Mouse (Mus musculus): ENCODE data around the gene Eya2. TPM values are rescaled to one million over a fixed set of nuclear protein-coding genes. Genes with fewer than 3 reads are reported as not detected.
"Not testable (repeated sequence)": the region's sequence is repeated elsewhere in the genome, so short reads cannot be mapped to it uniquely, and the experiment has no call there.

Eya2 gene
- total RNA-seq, 2 experiments from 2014 or later = 1.5 to 2.7 TPM

DNA sequence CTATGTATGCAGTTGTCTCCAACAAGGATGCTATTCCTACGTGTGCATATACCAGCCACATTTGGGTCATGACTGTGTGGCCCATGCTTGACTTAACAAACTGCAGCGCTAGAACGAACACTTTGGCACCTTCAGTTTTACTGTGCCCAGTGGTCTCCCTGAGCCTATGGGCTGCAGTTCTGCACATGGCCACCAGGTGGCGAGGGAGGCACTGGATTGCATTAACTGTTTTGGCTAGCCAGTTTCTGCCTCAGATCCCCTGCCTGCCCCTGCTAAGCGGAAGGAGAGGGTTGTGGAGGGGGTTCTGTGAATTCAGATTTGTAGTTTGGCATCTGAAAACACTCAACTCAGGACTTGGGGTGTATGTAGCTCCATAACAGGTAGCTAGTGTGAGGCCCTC, 187.5 kb downstream of the Eya2 start:
- peak; percentile 91 for DNase-seq

DNA sequence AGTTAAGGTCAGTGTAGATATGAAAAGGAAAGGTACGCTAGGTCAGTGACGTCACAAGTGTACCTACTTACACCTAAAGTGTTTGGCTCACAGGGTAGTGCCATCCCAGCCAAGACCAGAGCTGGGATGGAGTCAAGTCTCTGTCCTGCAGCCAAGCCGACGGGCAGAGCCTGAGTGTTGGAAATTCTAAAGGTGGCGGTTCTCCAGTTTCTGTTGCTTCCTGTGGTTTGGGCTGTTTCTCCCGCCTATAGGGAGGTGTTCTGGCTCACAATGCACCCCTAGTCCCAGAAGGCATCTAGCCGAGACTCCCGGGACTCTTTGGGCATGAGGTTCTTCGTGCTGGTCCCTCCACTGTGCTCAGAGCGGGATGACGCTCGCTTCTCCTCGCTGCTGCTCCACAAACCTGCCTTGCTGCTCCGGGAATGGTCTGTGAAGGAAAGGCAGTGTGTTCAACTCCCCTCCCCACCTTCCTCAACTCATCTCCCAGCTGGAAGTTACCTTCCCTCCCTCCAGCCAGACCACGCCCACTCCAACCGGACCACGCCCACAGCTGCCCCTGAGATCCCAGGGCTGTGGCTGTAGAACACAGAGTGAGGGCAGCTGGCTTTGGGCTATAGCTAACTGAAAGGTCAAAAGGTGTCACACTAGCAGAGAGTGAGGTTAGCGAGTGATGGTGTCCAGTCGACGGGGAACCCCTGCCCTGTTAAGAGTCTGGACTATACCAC, 190.6 kb downstream of the Eya2 start:
- DNase-seq = no peak

DNA sequence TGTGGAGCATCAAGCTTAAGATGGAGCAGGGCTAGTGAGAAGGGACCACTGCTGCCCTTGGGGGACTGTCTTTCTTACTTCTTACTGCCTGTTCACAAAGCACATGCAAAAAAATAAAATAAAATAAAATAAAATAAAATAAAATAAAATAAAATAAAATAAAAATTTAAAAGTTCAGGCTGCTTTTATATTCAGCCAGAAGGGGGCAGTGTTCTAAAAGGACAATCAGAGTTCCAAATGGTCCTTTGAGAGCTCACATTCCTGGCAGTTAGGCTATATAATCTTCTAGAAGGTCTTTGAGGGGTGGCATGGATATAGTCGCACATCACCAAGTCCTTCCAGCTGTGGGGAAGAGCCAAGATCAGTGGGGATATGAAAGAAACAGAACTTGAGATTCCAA, 191.6 kb downstream of the Eya2 start:
- no peak for DNase-seq

DNA sequence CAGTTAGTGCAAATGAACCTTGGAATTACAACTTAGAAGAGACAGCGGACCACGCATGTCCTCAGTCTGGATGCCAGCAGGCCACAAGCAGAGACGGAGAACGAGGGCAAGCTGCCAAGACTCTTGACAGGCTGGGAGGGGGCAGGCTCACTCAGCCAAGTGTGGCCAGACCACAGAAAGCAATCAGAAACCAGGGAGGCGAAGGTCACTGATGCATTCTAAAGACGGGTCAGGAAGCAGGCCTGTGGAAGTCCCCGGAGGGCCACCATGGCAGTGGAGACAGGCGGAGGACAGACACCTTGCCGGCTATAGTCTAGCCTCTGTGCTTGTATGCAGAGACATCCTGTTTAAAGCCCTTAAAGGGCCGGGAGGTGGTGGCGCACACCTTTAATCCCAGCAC, 193.2 kb downstream of the Eya2 start:
- peak; percentile 93 for DNase-seq

DNA sequence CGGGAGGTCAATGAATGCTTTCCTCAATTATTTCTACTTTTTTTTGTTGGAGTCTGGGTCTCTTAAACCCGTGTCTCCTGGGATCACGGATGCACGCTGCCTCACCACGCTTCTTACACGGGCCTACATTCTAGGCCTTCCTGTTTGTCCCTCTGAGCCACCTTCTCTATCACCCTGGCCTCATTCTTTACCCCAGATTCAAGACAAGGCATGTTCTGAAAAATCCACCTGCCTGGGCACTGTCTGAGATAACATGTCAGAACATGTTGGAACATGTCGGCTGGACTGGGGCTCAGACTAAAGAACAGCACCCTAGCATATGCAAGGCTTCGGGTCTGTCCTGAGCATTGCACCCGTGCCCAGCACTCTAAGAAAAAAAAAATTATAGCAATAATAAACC, 194.0 kb downstream of the Eya2 start:
- DNase-seq = no peak

DNA sequence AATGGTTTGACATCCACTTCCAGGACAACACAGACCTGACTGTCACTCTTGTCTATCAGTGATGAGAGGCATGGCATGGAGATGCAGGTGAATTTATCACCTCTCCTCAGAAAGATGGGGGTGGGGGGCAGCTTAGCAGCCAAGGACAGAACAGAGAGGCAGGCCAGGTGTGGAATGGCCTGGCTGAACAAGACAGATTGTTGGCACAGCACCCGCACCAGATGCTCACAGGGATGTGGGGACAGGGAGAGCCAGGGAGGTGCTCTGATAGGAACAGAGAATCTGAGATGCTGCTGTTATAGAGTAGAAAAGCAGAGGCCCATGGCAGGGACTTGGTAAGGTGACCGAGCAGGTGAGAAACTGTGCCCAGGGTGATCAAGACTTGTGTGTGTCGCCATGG, 194.8 kb downstream of the Eya2 start:
- DNase-seq = no peak

DNA sequence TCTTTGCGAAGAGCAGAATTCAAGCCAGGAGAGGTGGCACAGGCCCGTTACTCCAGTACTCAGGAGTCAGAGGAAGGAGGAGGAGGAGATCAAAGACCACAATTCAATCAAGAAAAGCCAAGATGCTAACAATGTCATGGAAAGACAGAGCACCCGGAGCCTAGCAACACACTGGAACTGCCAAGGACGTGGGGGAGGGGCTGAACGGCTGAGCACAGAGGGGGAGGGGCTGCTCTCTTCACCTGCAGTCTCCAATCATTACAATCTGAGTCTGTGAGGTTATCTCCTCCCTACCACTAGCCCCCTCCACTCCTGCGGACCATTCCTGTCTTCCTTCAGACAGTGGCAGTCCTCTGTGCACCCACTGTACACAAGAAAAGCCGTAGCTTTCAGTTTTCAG, 196.2 kb downstream of the Eya2 start:
- DNase-seq = no peak

DNA sequence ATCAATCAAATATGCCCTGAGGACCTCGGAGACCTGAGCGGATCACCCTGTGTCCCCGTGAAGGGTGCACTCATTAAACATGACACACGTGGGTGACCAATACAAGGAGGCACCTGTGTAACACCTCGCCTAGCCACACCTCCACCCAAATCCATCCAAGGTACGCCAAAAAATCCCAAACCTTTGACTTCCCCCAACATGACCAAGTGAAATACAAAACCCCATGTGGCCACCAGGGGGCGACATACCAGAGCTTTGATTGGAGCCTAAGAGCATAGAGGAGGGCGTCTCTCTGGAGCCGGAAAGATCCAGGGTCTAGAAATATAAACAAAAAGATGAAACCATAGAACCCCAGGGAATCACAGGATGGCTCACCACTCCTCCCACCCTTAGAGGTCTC, 196.8 kb downstream of the Eya2 start:
- DNase-seq = peak; percentile 76

DNA sequence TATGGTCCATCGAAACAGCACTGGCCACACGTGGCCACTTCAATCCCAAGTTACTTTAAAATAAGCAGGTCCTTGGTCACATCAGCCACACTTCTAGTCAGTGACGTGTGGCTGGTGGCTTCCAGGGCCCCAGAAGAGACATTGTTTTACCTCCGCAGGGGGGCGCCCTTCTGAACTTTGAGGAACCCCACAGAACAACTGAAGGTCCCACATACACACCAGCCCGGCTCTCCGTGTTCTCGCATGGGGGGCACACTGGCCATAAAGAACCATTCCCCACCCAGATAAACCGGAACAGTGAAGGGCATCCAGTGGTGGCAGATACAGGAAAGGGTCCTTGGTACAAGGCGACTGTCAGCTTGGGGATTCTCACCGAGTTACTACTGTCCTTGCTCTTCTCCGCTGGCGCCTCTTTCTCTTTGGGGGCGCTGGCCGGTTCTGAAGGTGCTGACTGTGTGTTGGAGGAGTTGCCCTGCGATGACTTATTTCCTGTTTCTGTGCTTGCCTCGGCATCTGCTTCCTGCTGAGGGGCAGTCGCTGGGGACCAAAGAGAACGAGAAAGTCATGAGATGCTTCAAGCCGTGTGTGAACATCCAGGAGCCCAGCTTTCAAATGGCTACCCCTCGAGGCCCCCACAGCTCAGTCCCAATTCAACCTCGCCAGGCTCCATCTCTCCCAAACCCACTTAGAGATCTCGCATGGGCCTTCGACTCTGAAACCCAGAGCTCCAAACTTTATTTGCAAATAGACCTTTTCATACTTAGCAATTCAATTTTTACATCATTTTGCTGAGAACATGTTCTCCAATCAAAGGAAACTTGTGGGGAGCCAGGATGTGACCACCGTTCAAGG, 197.8 kb downstream of the Eya2 start:
- no peak for DNase-seq

DNA sequence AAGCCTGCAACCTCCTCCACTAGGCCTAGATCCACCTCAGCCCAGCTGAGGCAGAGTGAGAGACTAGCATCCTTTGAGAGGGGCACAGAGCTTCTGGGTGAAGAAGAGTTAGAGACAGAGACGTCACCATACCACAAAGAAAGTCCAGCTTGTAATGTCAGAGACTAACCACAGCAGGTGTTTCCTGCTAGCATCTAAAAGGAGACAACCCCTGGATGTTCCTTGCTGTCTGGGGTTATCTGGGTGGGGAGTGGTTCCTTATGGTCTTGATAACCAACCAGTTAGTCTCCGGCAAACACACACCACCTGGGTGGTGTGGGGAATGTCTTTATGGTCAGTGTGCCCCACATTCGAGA, 198.4 kb downstream of the Eya2 start:
- no peak for DNase-seq

DNA sequence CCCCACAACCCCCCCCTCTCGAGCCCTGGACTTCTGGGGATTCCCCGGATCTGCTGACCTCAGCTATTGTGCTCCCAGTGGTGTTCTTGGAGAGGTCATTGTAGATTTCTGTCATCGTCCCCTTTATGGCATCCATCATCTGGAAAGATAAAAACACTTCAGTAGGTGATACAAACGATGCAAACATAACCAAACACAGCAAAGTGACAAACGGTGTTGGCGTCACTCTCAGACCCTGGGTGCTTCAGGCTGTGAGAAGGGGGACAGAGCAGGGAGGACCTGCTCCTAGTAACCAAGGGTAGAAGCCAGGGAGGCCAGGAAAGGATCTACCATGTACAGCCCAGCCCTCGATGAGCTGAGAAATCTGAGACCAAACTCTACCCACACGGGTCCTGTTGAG, 203.0 kb downstream of the Eya2 start:
- no peak for DNase-seq

DNA sequence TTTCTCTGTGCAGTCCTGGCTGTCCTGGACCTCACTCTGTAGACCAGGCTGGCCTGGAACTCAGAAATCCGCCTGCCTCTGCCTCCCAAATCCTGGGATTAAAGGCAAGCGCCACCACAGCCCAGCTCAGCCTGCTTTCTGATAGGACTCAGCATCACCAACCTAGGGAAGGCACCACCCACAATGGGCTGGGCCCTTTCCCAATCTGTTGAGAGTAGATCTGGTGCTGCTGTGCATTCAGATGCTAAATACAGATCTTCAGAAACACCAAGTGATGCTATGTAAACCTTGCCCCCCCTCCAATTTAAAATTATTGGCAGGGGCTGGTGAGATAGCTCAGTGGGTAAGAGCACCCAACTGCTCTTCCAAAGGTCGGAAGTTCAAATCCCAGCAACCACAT, 205.3 kb downstream of the Eya2 start:
- not testable (repeated sequence) for DNase-seq

DNA sequence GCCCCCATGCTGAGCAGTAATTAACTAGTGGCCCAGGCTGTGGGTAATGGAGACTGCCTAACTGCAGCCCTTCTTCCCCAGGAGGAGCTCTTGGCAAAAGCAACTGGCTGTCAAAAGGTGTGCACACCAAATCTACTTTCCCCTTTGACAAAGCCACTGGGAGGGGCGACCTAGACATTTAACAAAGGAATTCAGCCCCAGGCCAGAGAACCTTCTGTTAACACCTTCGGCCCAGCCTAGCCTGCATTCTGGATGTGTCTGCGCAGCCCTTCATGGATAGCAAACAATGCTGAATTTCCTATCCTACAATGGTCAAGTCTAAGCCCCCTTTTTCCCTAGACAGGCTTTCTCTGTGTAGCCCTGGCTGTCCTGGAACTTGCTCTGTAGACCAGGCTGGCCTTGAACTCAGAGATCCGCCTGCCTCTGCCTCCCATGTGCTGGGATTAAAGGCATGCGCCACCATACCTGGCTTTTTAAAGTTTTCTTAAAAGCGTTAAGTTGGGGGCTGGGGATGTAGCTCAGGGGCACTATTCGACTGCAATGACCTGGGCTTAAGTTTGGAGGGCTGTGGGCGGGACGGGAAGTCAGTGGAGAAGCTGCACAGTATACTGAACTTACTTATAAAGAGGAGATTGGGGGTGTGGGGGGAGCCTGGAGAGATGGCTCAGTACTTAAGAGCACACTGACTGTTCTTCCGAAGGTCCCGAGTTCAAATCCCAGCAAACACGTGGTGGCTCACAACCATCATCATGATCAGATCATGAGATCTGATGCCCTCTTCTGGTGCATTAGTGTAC, 213.5 kb downstream of the Eya2 start:
- DNase-seq = no peak

DNA sequence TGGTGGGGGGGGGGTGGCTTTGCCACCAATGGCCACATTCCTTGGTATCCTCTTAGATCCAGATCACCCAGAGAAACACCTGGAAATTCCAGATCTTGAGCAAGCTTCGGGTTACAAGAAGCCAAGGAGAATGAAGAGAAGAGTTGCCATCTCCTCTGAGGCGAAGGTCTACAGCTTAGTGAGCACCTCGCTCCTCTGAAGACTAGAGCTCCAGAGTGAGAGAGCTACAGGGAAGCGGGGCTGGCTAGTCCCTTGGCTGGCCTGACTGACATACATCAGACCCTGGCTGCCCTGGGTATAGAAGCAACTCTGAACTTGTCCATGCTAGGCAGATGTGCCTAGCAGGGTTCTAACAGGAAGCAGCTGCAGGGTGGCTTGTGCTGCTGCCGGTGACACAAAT, 214.3 kb downstream of the Eya2 start:
- no peak for DNase-seq

DNA sequence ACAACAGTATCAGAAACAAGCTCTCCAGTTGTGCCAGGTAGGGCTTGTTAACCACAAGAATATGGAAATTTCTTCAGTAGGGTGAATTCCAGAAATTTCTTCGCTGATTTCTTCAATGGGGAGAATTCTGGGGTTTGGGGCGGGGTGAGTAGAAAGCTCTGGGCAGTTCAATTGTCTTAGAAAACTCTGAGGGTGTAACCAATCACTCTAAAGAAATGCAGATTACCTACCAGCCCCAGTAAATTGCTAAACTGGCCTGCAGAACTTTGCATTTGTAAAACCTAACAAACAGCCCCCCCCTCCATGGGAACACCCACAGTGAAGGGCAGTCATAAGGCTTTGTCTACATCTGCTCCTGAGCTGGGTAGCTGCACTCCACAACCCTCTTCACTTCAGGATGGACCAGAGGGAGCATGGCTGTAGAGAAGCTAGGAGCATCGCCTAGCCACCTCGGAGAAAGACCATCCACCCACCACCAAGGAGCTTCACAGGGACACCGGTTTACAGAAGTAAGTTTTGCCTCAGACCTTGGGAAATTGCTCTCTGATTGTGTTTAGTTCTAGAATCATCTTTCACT, 215.2 kb downstream of the Eya2 start:
- no peak for DNase-seq

DNA sequence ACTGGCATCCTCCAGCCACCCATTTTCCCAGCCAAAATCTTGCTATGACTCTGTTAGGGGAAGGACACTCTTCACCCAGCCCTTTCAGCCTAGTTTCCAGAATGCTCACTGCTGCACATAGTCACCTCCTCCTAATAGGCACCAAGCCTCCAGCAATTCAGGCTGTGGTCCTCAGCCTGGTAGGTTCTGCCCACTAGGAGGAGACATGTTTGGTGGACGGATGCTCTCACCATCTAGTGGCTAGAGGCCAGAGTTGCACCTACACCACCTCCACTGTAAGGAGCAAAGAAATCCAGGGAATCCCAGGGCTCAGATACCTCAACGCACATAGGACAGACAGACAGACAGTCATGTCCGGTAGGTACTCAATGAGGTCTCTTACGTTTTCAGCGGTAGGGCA, 216.7 kb downstream of the Eya2 start:
- peak; percentile 81 for DNase-seq

DNA sequence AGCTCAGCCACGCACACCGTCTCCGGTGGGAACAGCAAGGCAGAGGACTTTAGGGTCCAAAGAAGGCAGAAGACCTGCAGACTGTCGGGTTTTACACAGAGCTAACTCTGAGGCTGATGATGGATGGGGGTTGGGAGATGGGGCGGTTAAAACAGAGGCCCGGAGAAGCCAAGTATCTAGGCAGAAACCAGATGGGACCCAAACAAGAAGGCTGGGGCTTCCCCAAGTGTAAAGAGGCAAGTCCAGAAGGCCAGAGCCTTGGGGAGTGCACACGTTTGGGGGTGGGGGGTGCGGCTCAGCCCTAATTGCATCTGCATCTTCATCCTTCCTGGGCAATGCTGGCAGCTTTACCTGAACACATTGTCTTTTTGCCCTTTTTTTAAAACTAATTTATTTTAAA, 218.1 kb downstream of the Eya2 start:
- DNase-seq = no peak

DNA sequence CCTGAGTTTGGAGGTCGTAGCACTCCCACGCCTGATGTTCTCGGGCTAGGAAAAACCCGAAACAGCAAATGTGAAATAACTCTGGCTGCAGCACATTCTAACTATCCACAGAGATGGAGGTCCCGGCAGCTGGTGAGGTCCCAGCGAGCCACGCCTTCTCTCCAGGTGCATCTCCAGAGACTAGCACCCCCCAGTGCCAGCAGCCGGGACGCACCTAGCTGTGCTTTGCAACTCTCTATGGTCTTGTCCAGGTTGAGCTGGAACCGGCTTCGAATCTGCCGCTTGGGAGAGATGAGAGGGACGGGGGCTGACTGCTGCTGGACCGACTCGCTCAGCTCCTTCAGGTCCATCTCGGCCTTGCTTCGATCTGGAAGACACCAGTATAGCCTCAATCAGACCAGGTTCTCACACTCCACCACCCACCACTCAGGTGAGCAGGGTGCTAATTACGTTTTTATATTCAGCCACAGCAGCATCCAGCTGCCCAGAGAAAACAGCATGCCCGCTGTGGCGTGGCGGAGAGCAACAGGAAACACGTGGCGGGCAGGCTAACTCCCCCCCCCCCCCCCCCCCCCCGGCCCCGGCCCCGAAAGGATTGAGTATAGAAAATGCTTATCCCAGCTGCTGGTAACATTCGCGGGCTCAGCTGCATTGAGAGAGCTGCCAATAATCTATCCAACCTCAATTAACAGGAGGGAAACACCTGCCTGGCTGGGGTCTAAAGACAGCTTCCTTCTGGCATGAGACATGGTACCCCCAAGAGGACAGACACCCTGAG, 220.5 kb downstream of the Eya2 start:
- DNase-seq = no peak

DNA sequence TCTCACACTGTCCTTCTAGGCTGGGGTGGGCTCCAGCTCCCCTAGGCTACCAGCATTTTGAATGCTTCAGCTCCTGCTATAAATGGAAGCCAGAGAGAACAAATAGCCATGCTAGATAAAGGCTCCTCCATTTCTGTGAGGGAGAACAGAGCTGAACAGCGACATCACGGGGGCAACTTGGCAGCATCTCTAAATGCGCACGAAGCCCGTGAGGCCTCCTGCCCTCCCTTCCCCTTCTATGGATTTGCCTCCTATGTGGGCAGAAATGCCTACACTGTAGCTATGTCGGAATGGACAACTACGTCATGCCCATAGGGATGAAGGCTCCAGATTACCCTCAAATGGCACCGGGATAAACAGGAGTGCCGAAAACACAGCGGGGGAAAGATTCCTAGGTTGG, 222.6 kb downstream of the Eya2 start:
- DNase-seq = peak; percentile 38

DNA sequence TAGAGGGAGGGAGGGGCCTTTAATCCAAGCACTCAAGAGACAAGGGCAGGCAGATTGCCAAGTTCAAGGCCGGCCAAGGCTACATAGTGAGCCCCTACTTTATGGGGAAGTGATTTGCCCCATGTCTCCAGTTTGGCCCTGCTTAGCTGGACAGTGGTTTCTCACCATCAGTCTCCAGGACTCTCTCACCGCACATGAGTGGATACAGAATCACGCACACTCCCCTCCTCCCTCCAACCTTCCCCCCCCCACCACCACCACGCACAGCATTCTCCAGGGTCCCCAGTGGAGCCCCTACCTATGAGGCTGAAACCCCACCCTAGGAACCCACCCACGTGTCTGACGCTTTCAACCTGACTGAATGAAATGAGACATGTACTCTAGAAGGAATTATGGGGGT, 223.7 kb downstream of the Eya2 start:
- no peak for DNase-seq

DNA sequence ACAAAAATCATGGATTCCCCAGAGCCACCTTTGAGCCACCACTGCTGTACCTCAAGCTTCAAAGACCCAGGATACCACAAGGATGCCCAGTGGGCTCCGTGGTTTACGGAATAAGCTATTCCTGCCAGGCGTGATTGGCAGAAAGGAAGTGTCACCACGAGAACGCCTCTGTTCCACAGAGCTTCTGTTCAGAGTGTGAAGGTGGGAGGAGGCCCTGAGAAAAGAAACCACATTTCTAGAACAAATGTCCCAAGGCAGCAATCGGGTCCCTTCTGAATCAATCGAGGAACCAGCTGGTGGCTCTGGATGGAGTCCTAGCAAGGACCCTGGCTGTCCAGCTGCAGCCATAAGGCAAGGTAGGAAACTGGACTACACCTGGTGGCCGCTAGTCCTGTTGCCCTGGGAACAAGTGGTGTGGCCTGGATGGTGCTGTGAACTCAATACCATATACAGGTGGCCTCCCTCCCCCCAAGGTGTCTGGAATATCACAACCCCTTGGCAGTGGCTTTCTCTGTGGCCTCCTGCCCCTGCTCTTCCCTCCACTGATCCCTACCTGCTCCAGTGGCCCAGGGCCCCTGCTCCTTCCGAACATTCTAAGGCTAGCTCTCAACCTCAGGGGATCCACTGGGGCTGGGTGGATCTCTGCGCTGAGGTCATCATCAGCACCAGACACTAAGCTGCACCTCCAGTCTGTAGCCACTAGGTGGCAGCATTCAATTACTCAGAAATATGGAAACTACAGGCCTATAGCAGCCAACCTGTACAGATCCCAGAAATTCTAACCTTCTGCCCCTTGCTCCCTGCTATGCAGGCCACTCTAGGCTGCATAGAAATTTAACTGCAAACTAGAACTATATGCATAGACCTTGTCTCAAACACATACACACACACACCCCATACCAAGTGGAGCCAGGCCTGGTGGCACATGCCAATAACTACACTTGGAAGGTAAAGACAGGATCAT, 224.4 kb downstream of the Eya2 start:
- peak; percentile 78 for DNase-seq

Data from heart, postnatal 4 days (tissue).